Mouse (Mus musculus): Measurements from ENCODE around the gene Pes1.
"Not testable (repeated sequence)": the region's sequence is repeated elsewhere in the genome, so short reads cannot be mapped to it uniquely, and the experiment has no call there.

Pes1 gene

DNA sequence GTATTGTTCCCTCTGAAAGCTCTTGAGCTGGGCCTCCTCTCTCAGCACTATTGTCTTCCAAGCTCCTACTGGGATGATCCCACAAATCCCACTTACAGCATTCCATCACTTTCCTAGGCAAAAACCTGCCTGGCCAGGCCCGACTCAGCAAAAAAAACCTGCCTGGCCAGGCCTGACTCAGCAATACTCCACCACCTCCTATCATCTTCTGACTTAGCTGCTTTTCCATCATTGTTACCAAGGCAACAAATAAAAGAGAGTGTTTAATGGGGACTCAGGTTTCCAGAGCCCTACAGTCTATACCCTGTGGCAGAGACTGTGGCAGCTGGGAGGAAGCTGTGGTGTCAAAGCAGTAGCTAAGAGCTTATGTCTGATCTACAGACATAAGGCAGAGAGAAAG lies 48.8 kb downstream of the Pes1 start:
- DNase-seq = no peak

- DNase-seq = not testable (repeated sequence)
These were observed 52.0 kb downstream of the Pes1 start for GRCm38 (mm10) chr11:4015796-4016195.

DNA sequence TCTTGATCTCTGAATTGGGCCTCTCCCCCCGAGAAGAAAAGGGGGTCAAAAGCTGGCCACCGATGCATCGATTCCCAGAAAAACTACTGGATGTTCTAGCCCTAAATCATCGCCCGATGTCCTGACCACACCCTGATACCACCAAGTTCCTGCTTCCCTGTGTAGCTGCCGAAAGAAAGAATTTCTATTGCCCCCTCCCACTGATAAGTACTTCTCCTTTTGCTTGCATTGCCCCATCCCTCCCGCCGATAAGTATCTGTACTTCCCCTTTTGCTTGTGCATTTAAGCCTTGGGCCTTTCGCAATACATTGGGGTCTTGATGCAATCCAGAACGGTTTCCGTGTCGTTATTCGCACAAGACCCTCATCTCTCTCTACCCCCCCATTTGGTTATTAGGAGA lies 58.3 kb downstream of the Pes1 start:
- DNase-seq = not testable (repeated sequence)

GRCm38 (mm10) chr11:4023321-4023720 lies 59.5 kb downstream of the Pes1 start:
- no peak for DNase-seq

GRCm38 (mm10) chr11:4027066-4027465 lies 63.3 kb downstream of the Pes1 start:
- no peak for DNase-seq

DNA sequence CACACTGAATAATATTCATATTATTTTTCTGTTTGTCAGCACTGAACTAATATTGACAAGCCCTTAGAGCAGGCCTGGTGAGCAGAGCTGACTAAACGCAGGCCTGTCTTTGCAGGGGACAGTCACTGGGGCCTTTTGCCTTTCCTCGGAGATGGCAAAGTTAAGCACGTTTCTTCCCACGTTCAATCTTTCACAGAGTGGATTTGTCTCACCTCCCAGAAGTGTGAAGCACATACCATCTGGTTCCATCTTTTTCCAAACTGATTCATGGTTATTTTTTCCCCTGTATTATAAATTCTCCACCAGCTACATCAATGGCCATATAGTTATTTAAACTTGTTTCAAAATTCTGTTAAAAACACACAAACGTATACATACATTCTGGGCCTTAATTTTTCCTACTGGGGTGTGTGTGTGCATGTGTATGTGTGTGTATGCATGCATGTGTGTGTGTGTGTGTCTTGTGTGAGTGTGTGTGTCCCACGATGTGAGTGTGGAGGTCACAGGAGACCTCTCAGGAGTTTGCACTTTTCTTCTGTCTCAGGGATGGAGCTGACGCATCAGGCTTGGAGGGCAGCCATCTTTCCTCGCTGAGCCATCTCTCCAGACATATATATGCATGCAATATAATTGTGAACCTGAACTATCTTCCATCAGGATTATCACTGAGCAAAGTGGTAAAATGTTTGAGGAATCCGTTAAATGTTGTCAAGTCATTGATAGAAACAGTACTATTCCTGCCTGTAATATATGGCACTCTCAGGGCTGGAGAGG lies 64.0 kb downstream of the Pes1 start:
- no peak for DNase-seq

DNA sequence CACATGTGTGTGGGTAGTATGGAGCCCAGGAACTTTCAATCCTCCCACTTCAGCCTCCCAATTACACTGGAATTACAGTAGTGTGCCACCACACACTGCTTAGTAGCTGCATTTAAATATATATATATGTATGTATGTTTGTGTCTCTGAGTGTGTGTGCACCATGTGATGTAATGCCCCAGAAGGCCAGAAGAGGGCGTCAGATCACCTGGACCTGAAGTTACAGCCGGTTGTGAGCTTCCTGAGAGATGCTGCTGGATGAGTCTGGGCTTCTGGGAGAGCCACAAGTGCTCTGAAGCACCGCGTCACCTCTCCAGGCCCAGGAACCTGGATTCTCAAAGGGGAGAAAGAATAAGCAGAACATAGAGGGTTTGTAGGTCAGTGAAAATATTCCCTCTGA lies 65.6 kb downstream of the Pes1 start:
- DNase-seq = no peak
